Mouse (Mus musculus) liver, embryonic 14.5 days (tissue): Measurements from ENCODE around the gene Zc3h15. TPM values are rescaled to one million over a fixed set of nuclear protein-coding genes. Genes with fewer than 3 reads are reported as not detected.

ENCODE experiments used
- ATAC-seq: fragments of 200-750 bp; cut with Nextera tagmentation; 2 replicates; pipeline ENCODE4 v1.8.0; 2017; ENCODE audit warnings: moderate number of reproducible peaks, mild to moderate bottlenecking, moderate library complexity; ENCODE audit not compliant: insufficient read depth
- DNase-seq, 3 experiments: peaks; one replicate each; pipeline ENCODE4 v3.0.0-alpha.2; 2012 to 2013; ENCODE audit warnings: low read depth in 3 of 3, low spot score in 3 of 3
- H3K27ac ChIP-seq: fragments of 300-500 bp; sonication (generic); 2 replicates; pipeline ENCODE4 v1.5.1; 2014; ENCODE audit warnings: moderate library complexity, mild to moderate bottlenecking, control low read depth, inconsistent platforms
- H3K27me3 ChIP-seq: fragments of 300-500 bp; sonication (generic); 2 replicates; pipeline ENCODE4 v1.6.1; 2014; ENCODE audit warnings: mild to moderate bottlenecking, low read length, moderate library complexity; ENCODE audit not compliant: control insufficient read depth, insufficient read depth
- H3K36me3 ChIP-seq: fragments of 300-500 bp; sonication (generic); replicated peaks from 2 replicates; pipeline ENCODE4 v1.6.1; 2014; ENCODE audit warnings: low read depth; ENCODE audit not compliant: control insufficient read depth, insufficient read depth
- H3K4me1 ChIP-seq, 2 experiments: fragments of 200-500 bp in 1 of 2; fragments of 300-500 bp in 1 of 2; sonication (generic) in 1 of 2; replicated peaks; 2 replicates each; pipeline ENCODE4 v1.6.1; 2012 to 2014; ENCODE audit warnings: antibody characterized with exemption in 1 of 2, inconsistent platforms in 1 of 2, low read length in 1 of 2; ENCODE audit not compliant: control insufficient read depth in 2 of 2, insufficient read depth in 2 of 2
- H3K4me2 ChIP-seq: fragments of 300-500 bp; sonication (generic); 2 replicates; pipeline ENCODE4 v1.6.1; 2014; ENCODE audit warnings: low read depth, mild to moderate bottlenecking, control low read depth, moderate library complexity
- H3K4me3 ChIP-seq, 2 experiments: fragments of 200-500 bp in 1 of 2; fragments of 300-500 bp in 1 of 2; sonication (generic) in 1 of 2; 2 replicates each; pipeline ENCODE4 v1.5.1; 2012 to 2014; ENCODE audit warnings: low read depth in 2 of 2, low read length in 2 of 2, mild to moderate bottlenecking in 2 of 2, control low read depth in 1 of 2, inconsistent platforms in 1 of 2, moderate library complexity in 1 of 2; ENCODE audit not compliant: insufficient read depth in 1 of 2
- H3K9ac ChIP-seq: fragments of 300-500 bp; sonication (generic); replicated peaks from 2 replicates; pipeline ENCODE4 v1.6.1; 2014; ENCODE audit warnings: mild to moderate bottlenecking, control low read depth, moderate library complexity
- H3K9me3 ChIP-seq: fragments of 300-500 bp; sonication (generic); 2 replicates; pipeline ENCODE4 v1.6.1; 2016; ENCODE audit warnings: low read length, mixed read lengths; ENCODE audit not compliant: control insufficient read depth
- CTCF ChIP-seq: IDR thresholded peaks from 2 replicates; pipeline ENCODE4 v1.5.1; 2016; ENCODE audit warnings: antibody characterized with exemption, low read depth, control low read depth
- EP300 ChIP-seq: IDR thresholded peaks from 2 replicates; pipeline ENCODE4 v1.6.1; 2016; ENCODE audit warnings: antibody characterized with exemption, low read depth
- WGBS: fragments of 180-500 bp; shearing (Covaris S2); extraction: QIAGEN DNeasy Blood & Tissue Kit; methylation state at CpG from one replicate; pipeline ENCODE4 v1.1.7; 2014; ENCODE audit not compliant: insufficient replicate concordance; 5-methylcytosine and 5-hydroxymethylcytosine counted together
- polyA plus RNA-seq, 2 experiments: library from polyadenylated mRNA; depleted of rRNA in 1 of 2; stranded (reverse) in 1 of 2; unstranded in 1 of 2; fragments of >200 nt; fragmentation: Nextera tagmentation in 1 of 2; extraction: Ambion mirVana in 1 of 2; gene quantifications; 2 replicates each; pipeline versions ENCODE4 v1.2.1 to v1.2.3; 2012 to 2014

Gene Zc3h15
- polyA plus RNA-seq, 2 experiments, result 40.7 to 50.2 TPM

- Histone ChIP-seq H3K27ac (no peak overlapping the region), H3K9ac (no peak overlapping the region), H3K27me3 (no peaks in the 10 kb centered on the region), H3K36me3 (no peaks in the 10 kb centered on the region), H3K4me1 (peaks cover 0 to 5% of the 10 kb centered on the region in 2 experiments; a peak in 1 of 4 replicates), H3K4me3 (no peak overlapping the region), H3K9me3 (no peaks in the 10 kb centered on the region), H3K4me2 (no peak overlapping the region)
- TF ChIP-seq CTCF, result no peak
- TF ChIP-seq EP300, result no peak
- 81% methylated on average over 8 of the region's 8 CpGs for WGBS
- no peak for ATAC-seq
- no peak for DNase-seq
These were observed 37.1 kb downstream of the Zc3h15 start for GRCm38 (mm10) chr2:83681332-83681731.

GRCm38 (mm10) chr2:83681785-83682184, 37.5 kb downstream of the Zc3h15 start:
- Histone ChIP-seq H3K27ac (no peak overlapping the region), H3K4me2 (no peak overlapping the region), H3K9ac (no peak overlapping the region), H3K36me3 (no peaks in the 10 kb centered on the region), H3K4me1 (peaks cover 0 to 5% of the 10 kb centered on the region in 2 experiments; a peak in 1 of 4 replicates), H3K9me3 (no peaks in the 10 kb centered on the region), H3K4me3 (no peak overlapping the region), H3K27me3 (no peaks in the 10 kb centered on the region)
- no peak for DNase-seq
- ATAC-seq, result no peak
- TF ChIP-seq CTCF, result no peak
- no peak for TF ChIP-seq EP300
- WGBS, result 66% methylated on average over 6 of the region's 6 CpGs

GRCm38 (mm10) chr2:83682282-83682681, 38.0 kb downstream of the Zc3h15 start:
- Histone ChIP-seq H3K4me3 (no peak overlapping the region), H3K9ac (no peak overlapping the region), H3K9me3 (no peaks in the 10 kb centered on the region), H3K4me2 (no peak overlapping the region), H3K4me1 (peaks cover 0 to 5% of the 10 kb centered on the region in 2 experiments; a peak in 1 of 4 replicates), H3K27me3 (no peaks in the 10 kb centered on the region), H3K36me3 (no peaks in the 10 kb centered on the region), H3K27ac (no peak overlapping the region)
- no peak for TF ChIP-seq EP300
- no peak for TF ChIP-seq CTCF
- no peak for ATAC-seq
- DNase-seq, result no peak
- 57% methylated on average over 8 of the region's 8 CpGs for WGBS

GRCm38 (mm10) chr2:83683731-83684519, 39.7 kb downstream of the Zc3h15 start:
- no peaks in the 10 kb centered on the region for H3K36me3 ChIP-seq
- ATAC-seq (no peak), DNase-seq (no peak)
- H3K27me3 ChIP-seq, result no peaks in the 10 kb centered on the region
- no peak overlapping the region for H3K27ac ChIP-seq
- no peaks in the 10 kb centered on the region for H3K9me3 ChIP-seq
- H3K4me2 ChIP-seq, result no peak overlapping the region
- no peak overlapping the region for H3K4me3 ChIP-seq
- H3K4me1 ChIP-seq, result peaks cover 0 to 5% of the 10 kb centered on the region in 2 experiments; a peak in 1 of 4 replicates
- 60% methylated on average over 9 of the region's 9 CpGs for WGBS
- H3K9ac ChIP-seq, result no peak overlapping the region
- no peak for TF ChIP-seq CTCF
- no peak for TF ChIP-seq EP300

GRCm38 (mm10) chr2:83684691-83685090, 40.5 kb downstream of the Zc3h15 start:
- TF ChIP-seq CTCF (no peak), EP300 (no peak)
- no peaks in the 10 kb centered on the region for H3K27me3 ChIP-seq
- H3K4me1 ChIP-seq, result peaks cover 0 to 5% of the 10 kb centered on the region in 2 experiments; a peak in 1 of 4 replicates
- no peak overlapping the region for H3K4me2 ChIP-seq
- H3K4me3 ChIP-seq, result no peak overlapping the region
- no peak for ATAC-seq
- H3K9ac ChIP-seq, result no peak overlapping the region
- DNase-seq, result no peak
- WGBS, result 73% methylated on average over 8 of the region's 8 CpGs
- H3K27ac ChIP-seq, result no peak overlapping the region
- no peaks in the 10 kb centered on the region for H3K9me3 ChIP-seq
- H3K36me3 ChIP-seq, result no peaks in the 10 kb centered on the region
